Mouse (Mus musculus): ENCODE data around the gene Myocd. TPM values are rescaled to one million over a fixed set of nuclear protein-coding genes. Genes with fewer than 3 reads are reported as not detected.

Myocd gene
- polyA plus RNA-seq, 1 experiment = not detected

DNA sequence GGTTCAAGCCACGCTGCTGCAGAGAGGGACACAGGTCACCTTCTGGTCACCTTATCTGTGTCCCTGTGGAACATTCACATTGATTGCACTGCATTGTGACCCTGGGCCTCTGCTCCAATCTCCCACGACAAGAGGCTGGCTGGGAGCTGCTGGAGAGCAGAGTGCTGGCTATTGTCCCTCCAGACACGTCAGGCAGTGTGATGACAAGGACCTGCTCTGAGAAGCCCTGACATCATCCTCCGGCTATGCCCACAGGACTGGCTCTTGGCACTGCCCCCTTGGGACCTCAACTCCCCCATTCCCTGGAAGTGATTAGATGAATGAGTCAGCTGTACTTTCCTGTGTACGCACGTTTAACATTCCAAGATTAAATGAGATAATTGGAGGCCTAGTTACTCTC is 60.3 kb downstream of the Myocd start:
- 59% methylated on average over 6 of the region's 6 CpGs for WGBS
- Histone ChIP-seq H3K4me3 (replicated peaks; ENCODE audit: control insufficient read depth, low read depth, low read length) (no peak overlapping the region), H3K4me1 (ENCODE audit: control insufficient read depth, insufficient read depth, low read length) (no peaks in the 10 kb centered on the region), H3K27ac (ENCODE audit: control insufficient read depth, insufficient read depth, low read depth, low read length, poor library complexity) (no peak overlapping the region)
- TF ChIP-seq CTCF (IDR thresholded peaks at IDR 0.05; ENCODE audit: control insufficient read depth, insufficient read depth, low read length) (no peak), POLR2A (IDR thresholded peaks at IDR 0.05; ENCODE audit: borderline replicate concordance, control insufficient read depth, low read depth, low read length) (no peak)

DNA sequence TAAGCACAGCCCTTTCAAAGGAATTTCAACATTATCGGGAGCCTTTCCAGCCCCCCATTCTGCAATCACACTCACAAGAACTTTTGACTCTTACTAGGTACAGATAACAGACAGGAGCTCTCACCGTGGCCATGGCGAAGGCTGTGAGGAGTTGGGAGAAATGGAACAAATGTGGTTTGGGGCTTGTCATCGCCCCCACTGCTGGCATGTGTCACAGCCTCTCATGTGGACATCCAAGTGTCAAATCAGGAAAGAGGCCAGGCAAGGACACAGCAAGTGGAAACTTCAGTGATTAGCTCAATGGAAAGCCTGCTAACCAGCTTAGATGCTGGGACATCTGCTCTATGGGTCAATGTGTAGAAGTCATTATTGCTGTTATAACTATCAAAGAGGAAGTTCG is 64.5 kb downstream of the Myocd start:
- Histone ChIP-seq H3K27ac (ENCODE audit: control insufficient read depth, insufficient read depth, low read depth, low read length, poor library complexity) (no peak overlapping the region), H3K4me3 (replicated peaks; ENCODE audit: control insufficient read depth, low read depth, low read length) (no peak overlapping the region), H3K4me1 (ENCODE audit: control insufficient read depth, insufficient read depth, low read length) (no peaks in the 10 kb centered on the region)
- TF ChIP-seq CTCF (IDR thresholded peaks at IDR 0.05; ENCODE audit: control insufficient read depth, insufficient read depth, low read length) = no peak
- no peak for TF ChIP-seq POLR2A (IDR thresholded peaks at IDR 0.05; ENCODE audit: borderline replicate concordance, control insufficient read depth, low read depth, low read length)
- WGBS = 72% methylated on average over 5 of the region's 5 CpGs

DNA sequence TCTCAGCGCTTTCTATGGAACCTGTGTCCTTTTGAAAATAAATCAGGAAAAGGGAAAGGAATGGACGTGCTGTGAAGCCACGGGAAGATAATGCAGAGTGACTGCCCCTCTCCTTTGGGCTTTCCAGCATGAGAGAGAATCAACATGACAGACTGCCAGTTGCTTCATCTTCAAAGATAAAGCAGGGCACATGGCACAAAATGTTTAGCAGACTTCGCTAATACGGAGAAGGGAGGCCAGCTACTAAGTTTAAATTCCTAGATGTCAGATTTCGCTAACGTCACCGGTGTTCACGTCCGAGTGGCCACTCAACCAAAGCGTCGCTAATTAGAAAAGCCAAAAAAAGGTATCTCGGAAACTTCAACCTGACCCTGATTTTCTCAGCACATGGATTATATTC is 65.1 kb downstream of the Myocd start:
- Histone ChIP-seq H3K27ac (ENCODE audit: control insufficient read depth, insufficient read depth, low read depth, low read length, poor library complexity) (no peak overlapping the region), H3K4me1 (ENCODE audit: control insufficient read depth, insufficient read depth, low read length) (no peaks in the 10 kb centered on the region), H3K4me3 (replicated peaks; ENCODE audit: control insufficient read depth, low read depth, low read length) (no peak overlapping the region)
- no peak for TF ChIP-seq POLR2A (IDR thresholded peaks at IDR 0.05; ENCODE audit: borderline replicate concordance, control insufficient read depth, low read depth, low read length)
- WGBS = 82% methylated on average over 13 of the region's 13 CpGs

DNA sequence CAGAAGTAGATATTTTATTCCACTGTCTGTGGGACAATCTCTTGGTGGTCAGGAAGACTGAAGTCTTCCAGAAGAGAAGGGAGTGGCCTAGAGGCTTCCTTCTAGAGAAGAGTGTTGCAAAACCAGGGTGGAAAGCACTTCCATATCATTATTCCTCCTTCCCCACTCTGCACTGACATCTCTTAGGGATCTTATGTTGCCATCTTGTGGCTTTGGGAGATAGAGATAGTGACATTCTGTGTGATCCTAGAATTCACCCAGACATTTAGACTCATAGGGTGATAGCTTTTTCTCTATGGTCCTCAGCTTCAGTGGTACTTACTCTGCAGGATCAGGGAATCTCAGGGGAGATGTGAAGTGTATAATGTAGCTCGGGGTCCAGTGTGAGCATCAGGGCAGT is 66.8 kb downstream of the Myocd start:
- TF ChIP-seq POLR2A (IDR thresholded peaks at IDR 0.05; ENCODE audit: borderline replicate concordance, control insufficient read depth, low read depth, low read length) = no peak
- no peak for TF ChIP-seq CTCF (IDR thresholded peaks at IDR 0.05; ENCODE audit: control insufficient read depth, insufficient read depth, low read length)
- H3K4me1 ChIP-seq (ENCODE audit: control insufficient read depth, insufficient read depth, low read length) = no peaks in the 10 kb centered on the region
- WGBS = 56% methylated on average over 1 of the region's 1 CpGs

DNA sequence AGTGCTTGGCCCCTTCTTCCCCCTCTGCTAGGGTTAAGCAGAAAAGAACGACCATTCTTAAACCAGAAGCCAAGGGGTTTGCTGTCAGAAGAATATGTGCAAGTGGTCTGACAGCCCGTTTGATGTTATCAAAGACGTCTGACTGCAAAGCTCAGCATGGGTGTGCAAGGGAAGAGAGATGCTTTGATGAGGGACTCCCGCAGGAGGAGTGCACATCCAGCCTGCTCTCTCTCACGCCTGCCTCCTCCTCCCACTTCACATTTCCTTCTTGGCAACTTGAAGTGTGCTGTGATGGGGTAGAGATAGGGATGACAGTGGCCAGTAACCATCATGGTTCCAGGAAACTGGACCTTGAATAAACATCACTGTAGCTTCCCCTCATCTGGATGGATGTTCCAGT is 67.6 kb downstream of the Myocd start:
- Histone ChIP-seq H3K27ac (ENCODE audit: control insufficient read depth, insufficient read depth, low read depth, low read length, poor library complexity) (no peak overlapping the region), H3K4me1 (ENCODE audit: control insufficient read depth, insufficient read depth, low read length) (no peaks in the 10 kb centered on the region), H3K4me3 (replicated peaks; ENCODE audit: control insufficient read depth, low read depth, low read length) (no peak overlapping the region)
- TF ChIP-seq CTCF (IDR thresholded peaks at IDR 0.05; ENCODE audit: control insufficient read depth, insufficient read depth, low read length) (no peak), POLR2A (IDR thresholded peaks at IDR 0.05; ENCODE audit: borderline replicate concordance, control insufficient read depth, low read depth, low read length) (no peak)
- 62% methylated on average over 5 of the region's 5 CpGs for WGBS

More for the DNA sequence above, 66.8 kb downstream of the Myocd start:
- Histone ChIP-seq H3K27ac (ENCODE audit: control insufficient read depth, insufficient read depth, low read depth, low read length, poor library complexity) (no peak overlapping the region), H3K4me3 (replicated peaks; ENCODE audit: control insufficient read depth, low read depth, low read length) (no peak overlapping the region)

DNA sequence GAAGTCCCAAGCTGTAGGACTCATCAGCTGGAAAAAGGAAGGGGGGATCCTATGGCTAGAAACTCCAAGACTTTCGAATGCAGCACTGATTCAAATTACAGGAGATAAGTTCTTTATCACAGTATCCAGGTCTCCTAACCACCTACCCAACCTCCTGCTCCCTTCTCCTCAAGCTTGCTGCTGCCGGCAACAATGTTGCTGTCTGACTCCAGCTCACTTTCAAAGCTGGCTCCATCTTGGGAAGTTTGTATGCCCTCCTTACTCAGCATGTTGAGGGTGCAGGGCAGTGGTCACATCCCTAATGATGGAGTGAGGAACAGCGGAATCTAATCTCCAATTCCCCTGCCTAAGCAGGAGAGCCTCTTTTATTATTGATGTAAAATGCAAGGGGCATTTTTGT is 71.8 kb downstream of the Myocd start:
- no peaks in the 10 kb centered on the region for H3K4me1 ChIP-seq (ENCODE audit: control insufficient read depth, insufficient read depth, low read length)
- no peak overlapping the region for H3K27ac ChIP-seq (ENCODE audit: control insufficient read depth, insufficient read depth, low read depth, low read length, poor library complexity)
- no peak overlapping the region for H3K4me3 ChIP-seq (replicated peaks; ENCODE audit: control insufficient read depth, low read depth, low read length)
- WGBS = 72% methylated on average over 3 of the region's 3 CpGs
- TF ChIP-seq POLR2A (IDR thresholded peaks at IDR 0.05; ENCODE audit: borderline replicate concordance, control insufficient read depth, low read depth, low read length) (no peak), CTCF (IDR thresholded peaks at IDR 0.05; ENCODE audit: control insufficient read depth, insufficient read depth, low read length) (no peak)

DNA sequence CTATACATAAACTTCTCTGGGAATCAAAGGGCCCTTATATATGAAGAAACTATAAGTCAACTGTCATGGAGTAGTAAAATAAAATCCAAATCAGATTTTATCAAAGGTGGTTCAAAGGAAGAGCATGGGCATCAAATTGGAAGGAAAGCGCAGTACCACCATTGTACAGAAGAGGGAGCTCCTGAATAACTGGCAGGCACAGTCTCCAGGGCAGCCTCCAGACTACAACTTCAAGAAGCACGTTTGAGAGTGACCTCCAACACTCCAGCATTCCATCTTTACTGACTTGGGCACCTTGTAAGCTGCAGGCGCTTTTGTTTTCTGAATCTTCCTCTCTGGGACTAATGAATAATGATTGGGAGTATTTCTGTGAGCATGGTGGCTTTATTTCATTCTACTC is 72.5 kb downstream of the Myocd start:
- H3K4me1 ChIP-seq (ENCODE audit: control insufficient read depth, insufficient read depth, low read length) = no peaks in the 10 kb centered on the region
- TF ChIP-seq CTCF (IDR thresholded peaks at IDR 0.05; ENCODE audit: control insufficient read depth, insufficient read depth, low read length) (peak; percentile 33; the same call in 1 of the 2 replicates), POLR2A (IDR thresholded peaks at IDR 0.05; ENCODE audit: borderline replicate concordance, control insufficient read depth, low read depth, low read length) (no peak)
- no peak overlapping the region for H3K27ac ChIP-seq (ENCODE audit: control insufficient read depth, insufficient read depth, low read depth, low read length, poor library complexity)
- WGBS = 4% methylated on average over 3 of the region's 3 CpGs
- H3K4me3 ChIP-seq (replicated peaks; ENCODE audit: control insufficient read depth, low read depth, low read length) = no peak overlapping the region

DNA sequence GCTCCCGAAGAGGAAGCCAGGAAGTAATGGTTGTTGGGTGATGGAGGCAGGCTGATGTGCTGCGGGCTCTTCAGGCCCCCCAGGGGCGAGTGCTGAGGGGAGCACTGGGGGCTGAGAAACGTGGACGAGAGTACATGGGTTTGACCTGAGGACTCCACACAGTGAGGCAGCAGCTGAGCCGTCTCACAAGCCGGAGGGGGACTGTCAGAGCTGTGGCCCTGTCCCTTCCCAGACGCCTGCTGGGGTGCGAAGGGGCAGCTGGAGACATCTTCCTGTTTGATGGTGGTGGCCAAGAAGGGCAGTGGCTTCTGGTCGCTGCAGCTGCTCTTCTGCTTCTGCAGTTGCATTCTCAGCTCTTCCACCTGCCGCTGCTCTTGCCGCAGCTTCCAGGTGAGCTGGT is 82.8 kb downstream of the Myocd start:
- Histone ChIP-seq H3K4me1 (ENCODE audit: control insufficient read depth, insufficient read depth, low read length) (no peaks in the 10 kb centered on the region), H3K27ac (ENCODE audit: control insufficient read depth, insufficient read depth, low read depth, low read length, poor library complexity) (no peak overlapping the region), H3K4me3 (replicated peaks; ENCODE audit: control insufficient read depth, low read depth, low read length) (no peak overlapping the region)
- no peak for TF ChIP-seq CTCF (IDR thresholded peaks at IDR 0.05; ENCODE audit: control insufficient read depth, insufficient read depth, low read length)
- no peak for TF ChIP-seq POLR2A (IDR thresholded peaks at IDR 0.05; ENCODE audit: borderline replicate concordance, control insufficient read depth, low read depth, low read length)
- WGBS = 79% methylated on average over 12 of the region's 12 CpGs

DNA sequence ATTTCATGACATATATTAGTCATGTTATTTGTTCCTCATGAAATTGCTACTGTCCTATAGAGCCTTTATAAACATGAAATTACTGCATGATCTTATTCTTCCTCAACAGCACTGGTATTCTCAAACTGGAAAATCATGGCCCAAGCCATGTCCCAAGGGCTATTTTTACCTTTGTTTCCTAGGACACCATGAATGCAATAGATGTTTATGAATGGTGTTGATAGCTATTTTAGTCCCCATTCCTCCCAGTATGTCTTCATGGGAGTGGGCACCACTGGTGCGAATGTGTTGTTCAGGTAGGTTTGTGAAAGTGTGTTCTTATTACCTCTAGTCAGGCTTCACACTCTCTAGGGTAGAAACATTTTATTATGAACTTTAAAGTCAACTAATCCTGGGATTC is 84.7 kb downstream of the Myocd start:
- Histone ChIP-seq H3K4me1 (ENCODE audit: control insufficient read depth, insufficient read depth, low read length) (no peaks in the 10 kb centered on the region), H3K4me3 (replicated peaks; ENCODE audit: control insufficient read depth, low read depth, low read length) (no peak overlapping the region), H3K27ac (ENCODE audit: control insufficient read depth, insufficient read depth, low read depth, low read length, poor library complexity) (no peak overlapping the region)
- TF ChIP-seq POLR2A (IDR thresholded peaks at IDR 0.05; ENCODE audit: borderline replicate concordance, control insufficient read depth, low read depth, low read length) (no peak), CTCF (IDR thresholded peaks at IDR 0.05; ENCODE audit: control insufficient read depth, insufficient read depth, low read length) (no peak)
- WGBS = 77% methylated on average over 1 of the region's 1 CpGs

Data from bone marrow, adult 2 months (tissue).